Mouse (Mus musculus): ENCODE measurements at regions not wholly inside any gene's neighbourhood (a gene's known extent, or its start where the extent isn't known, plus 50 kb on each side); places are given as distances from the start of the nearest gene placed in this dataset.
"Not testable (repeated sequence)": the region's sequence is repeated elsewhere in the genome, so short reads cannot be mapped to it uniquely, and the experiment has no call there.

DNA sequence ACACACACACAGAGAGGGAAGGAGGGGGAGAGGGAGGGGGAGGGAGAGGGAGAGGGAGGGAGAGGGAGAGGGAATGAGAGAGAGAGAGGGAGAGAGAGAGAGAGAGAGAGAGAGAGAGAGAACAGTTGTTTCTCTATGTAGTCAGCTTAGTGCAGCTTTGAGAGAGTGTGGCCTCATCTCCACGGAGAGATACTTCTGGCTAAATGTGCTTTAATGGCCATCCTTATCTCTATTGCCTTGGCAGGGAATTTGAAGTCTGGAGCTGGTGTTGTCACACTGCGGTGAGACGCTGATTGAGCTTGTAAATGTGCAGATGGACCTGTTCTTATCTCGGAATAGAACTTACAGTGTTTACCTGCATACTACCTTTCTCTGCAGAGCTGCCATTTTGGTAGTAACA lies 160.9 kb upstream of the Arglu1 start:
- DNase-seq (ENCODE audit: low spot score in 2 of 2): no peak

DNA sequence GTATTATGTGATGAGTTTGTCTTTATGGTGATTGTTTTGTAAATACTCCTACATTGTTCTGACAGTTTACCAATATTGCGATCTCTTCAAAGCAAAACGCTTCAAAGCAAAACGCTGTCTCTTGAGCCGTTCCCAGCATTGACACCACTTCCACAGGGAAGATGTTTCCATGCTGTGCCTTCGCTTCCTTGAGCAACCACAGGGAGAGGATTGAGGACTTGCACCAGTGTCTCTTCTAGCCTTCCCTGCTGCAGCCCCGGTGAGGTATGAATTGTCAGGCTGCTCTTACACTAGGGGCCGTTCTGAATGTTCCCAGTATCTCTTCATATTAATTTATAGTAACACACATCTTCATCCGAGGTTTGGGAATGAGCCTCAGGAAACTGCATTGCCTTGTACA lies 160.4 kb upstream of the Arglu1 start:
- DNase-seq (ENCODE audit: low spot score in 2 of 2): no peak

DNA sequence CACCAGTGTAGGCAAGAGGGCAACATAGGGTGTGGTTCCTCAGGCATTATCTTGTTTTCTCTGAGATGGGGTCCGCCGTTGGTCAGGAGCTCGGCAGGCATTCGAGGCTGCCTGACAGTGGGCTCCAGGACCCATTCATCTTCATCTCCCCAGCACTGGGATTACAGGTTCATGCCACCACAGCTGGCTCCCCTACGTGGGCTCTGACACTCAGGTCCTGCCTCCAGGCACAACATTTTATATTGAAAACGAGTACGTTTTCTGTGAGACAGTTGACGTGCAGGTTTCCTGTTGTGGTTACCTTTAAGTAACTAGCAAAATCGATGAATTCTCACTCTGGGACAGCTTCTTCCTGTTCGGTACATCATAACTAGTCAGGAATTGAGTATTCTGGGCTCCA lies 157.3 kb upstream of the Arglu1 start:
- no peak for DNase-seq (ENCODE audit: low spot score in 2 of 2)

DNA sequence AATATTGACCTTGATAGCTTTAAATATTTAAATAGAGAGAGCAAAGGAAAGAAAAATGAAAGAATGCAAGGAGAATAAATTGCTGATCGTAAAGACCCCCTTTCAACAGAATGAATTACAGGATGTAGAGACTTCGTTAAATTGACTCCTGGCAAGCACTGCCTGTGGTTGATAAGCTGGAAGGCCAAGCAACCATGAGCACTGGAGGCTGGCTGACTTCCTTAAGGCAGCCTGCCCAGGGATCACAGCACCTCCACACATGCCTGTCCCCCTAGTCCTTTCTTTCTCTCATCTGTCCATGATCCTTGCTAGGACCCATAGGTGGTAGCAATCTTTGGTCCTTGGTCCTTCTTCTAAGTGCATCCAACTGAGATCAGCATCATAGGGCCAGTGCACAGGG lies 152.0 kb upstream of the Arglu1 start:
- DNase-seq (ENCODE audit: low spot score in 2 of 2): no peak

DNA sequence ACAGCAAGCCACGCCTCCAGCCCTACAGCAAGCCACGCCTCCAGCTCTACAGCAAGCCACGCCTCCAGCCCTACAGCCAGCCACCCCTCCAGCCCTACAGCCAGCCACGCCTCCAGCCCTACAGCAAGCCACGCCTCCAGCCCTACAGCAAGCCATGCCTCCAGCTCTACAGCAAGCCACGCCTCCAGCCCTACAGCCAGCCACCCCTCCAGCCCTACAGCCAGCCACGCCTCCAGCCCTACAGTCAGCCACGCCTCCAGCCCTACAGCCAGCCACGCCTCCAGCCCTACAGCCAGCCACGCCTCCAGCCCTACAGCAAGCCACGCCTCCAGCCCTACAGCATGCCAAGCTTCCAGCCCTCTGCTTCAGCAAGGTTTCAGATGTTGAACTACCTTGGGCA lies 145.8 kb upstream of the Arglu1 start:
- not testable (repeated sequence) for DNase-seq (ENCODE audit: low spot score in 2 of 2)

DNA sequence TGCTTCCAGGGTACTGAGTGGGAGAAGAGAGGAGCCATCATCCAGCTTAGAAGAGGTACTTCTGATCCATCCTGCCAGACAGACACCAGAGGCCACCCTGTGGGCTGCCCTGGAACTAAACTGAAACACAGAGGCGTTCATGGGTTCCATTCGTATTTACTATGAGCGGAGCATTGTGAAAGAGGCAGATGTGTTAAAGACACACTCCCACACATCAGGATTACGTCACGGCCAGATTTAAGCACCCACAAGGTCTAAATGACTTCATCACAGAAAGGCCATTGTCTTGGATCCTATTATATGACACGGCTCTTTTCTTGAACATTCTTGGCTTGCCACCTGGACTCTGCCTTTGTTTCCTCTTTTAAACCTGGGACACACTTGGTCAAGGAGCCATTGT lies 141.0 kb upstream of the Arglu1 start:
- no peak for DNase-seq (ENCODE audit: low spot score in 2 of 2)

DNA sequence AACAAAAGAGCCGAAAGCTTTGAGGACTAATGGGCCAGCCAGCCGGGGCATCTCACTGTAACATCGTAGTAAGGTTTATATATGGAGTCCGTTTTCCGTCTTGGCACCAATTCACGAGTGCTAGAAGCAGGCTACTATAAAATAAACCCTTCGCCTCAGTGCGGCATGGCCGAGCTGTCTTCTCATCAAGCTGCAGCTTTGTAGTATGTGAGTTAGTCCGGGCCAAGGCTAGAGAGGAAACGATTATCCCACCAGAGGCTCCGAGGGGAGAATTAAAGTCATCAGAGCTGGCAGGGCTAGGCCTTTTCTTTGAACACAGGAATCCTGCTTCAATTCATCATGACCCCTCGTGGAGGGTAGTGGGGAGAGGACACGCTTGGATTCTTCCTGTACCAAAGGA lies 138.9 kb upstream of the Arglu1 start:
- DNase-seq (ENCODE audit: low spot score in 2 of 2): no peak

DNA sequence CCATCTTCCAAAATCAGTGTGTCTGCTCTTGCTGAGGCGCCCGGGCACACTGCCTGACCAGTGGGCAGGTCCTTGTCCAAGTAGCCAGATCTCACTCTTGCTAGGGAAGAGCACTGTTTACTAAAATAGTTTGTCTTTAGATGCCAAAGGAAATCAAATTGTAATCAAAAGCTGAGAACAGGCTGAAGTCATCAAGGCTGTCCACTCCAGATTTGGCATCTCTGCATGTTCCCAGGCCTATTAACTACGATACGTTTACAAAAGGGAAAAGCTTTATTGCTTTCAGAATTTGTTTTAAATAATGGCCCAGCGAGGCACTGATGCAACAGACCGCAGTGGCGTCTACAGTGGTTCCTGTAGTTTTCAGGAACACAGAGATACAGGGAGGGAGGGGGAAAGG lies 137.2 kb upstream of the Arglu1 start:
- DNase-seq (ENCODE audit: low spot score in 2 of 2): no peak

DNA sequence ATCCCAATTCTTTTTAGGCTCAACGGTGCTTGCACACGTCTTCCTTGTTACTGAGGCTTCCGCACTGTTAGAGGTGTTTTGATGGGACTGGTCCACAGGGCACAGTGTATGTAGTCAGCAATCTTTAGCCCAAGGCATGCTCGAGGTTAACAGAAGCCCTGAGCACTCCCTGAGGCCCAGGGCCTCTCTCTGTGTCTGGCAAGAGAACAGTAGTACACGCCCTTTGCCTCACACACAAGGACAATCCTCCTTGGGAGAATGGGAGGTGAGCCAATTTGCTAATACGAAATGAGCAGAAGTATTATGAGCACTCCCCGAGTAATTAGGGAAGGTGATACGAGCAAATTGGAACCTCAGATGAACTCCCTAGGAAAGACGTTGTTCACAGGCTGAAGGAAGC lies 136.5 kb upstream of the Arglu1 start:
- DNase-seq (ENCODE audit: low spot score in 2 of 2): no peak

DNA sequence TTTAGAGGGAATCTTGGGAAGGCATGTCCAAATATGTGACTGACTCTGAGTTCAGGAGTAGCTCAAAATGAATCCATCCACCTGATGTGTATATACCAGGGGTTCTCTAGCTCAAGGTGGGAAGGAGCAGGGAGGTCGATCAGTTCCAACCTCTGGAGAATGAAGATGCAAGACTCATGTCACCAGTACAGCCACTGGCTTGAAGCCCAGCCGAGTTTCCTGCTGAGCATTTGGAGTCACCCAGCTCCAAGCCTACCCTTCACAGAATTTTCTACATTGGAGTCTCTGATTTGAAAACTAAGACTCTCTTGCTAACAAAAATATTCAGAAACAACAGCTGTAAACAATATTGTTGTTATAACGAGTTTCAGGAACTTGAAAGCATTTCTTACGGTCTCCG lies 134.6 kb upstream of the Arglu1 start:
- DNase-seq (ENCODE audit: low spot score in 2 of 2): no peak

DNA sequence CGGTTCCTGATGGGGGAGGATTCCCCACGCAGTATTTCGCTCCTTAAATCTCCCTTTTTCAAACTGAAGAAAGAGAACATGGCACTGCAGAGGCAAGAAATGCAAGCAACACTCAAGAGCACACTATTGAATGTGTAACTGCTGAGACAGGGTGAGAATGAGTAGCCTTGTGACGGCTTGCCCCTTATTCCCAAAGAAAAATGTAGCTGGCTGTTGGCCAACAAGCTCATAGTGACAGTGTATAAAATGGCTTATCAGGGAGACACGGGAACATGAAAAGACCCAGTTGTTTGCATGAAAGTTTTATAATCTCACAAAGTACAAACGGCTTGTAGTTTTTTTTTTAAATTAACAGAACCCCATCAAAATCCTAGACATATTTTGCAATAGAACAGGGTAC lies 130.8 kb upstream of the Arglu1 start:
- no peak for DNase-seq (ENCODE audit: low spot score in 2 of 2)

DNA sequence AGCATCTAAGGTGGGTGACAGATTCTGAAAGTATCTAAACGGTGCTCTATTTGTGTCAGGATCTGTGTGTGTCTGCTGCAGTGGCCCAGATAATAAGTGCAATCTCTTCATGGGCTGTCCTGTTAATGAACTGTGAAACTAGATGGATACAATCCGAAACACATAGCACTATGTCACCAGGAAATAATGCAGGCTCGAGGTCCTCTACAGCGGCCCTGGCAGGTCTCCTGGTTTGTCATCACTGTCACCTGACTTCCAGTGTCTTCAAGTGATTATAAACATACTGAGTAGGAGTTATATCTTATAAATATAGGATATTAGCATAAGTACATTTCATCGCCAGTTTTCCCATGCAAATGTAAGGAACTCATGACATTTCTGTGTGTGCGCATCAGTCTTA lies 130.3 kb upstream of the Arglu1 start:
- DNase-seq (ENCODE audit: low spot score in 2 of 2): no peak

DNA sequence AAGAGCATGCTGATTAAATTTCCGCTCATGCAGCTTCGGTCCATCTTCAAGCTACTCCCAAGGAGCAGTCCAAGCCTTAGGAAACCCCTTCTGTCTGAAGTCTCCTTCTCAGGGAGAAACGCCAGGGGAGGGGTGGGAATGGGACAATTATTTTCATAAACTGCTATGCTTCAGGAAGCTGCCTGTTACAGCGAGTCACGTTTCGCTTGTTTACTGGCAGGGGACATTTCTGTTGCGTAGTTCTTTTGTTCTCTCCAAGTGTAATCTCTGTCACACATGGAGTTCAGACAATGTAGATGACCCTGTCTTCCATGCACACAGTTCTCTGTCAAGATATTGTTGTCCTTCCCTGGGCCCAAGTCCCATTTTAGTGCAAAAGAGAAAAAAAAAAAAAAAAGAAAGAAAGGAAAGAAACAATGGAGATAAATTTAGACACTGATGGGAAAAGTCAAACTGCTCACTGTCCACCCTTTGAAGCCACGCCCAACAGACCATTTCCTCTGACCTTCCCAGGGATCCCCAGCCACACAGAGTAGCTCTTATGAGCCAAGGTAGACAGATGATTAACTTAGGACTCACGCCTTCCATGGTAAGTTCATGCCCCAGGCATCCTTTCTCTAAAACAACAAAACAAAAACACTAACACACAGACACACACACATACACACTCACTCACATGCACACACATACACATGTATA lies 129.1 kb upstream of the Arglu1 start:
- no peak for DNase-seq (ENCODE audit: low spot score in 2 of 2)

DNA sequence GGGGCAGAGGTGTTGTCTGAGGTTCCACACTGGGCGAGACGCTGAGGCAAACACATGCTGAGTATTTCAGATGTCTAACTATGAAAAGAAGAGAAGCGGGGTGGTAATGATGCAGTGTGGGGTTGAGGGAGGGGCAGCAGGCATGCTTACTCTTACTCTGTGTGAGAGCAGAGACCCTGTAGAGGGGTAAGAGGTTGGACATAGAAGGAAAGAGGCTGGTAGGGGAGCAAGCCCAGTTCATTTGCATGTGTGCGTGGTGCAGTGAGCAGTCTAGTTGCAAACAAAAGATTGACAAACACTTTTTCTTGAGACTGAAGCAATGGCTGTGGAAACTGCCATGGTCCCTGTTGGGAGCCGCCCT lies 122.5 kb upstream of the Arglu1 start:
- DNase-seq (ENCODE audit: low spot score in 2 of 2): no peak

DNA sequence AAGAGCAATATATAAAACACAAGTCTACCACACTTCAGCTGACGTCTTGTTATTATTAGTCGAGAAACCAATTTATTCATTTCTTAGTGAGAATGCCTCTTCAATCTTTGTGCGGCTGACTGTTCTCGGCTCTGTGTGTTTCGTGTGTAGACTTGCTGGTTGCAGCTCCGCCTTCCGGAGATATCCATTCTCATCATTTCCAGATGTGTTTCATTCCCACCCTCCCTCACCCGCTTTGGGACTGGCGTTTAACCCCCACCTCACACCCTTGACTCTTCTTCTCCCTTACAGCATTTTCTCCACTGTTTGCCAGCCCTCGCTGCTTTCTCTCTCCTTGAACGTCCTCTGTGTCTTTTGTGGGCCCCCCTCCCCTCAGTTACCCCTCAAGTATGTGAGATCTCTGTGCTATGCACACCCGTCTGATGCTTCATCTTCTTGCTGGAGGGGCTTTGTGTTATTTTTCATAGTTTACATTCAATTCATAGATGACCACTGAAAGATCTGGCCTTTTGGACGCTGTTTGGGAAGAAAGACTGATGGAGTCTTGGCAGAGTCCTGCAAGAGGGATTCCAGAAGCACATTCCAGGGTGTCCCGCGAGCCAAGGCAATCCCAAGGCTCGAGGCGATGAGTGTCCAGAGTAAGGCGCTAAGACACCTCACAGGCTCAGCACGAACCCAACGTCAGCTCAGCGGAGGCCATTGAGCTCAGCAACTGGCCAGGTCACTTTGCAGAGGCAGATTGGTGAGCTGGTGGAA lies 121.9 kb upstream of the Arglu1 start:
- no peak for DNase-seq (ENCODE audit: low spot score in 2 of 2)

DNA sequence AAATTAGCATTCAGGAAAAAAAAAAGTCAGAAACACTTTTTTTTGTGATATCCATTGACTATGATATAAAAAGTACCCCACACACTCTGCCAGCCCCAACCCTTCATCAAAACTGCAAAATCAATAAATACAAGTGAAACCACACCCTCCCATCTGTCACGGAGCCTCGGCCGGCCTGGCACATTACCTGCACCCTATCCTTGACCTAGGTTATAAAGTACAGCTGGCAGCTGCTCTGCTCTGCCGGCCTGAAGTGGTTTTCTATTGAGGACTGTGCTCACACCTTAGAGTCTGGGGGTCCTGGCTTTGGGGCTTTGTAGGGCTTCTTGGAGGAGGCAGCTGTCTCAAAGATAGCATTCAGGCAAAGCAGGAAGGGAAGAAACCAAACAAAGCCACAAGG lies 120.6 kb upstream of the Arglu1 start:
- DNase-seq (ENCODE audit: low spot score in 2 of 2): no peak

DNA sequence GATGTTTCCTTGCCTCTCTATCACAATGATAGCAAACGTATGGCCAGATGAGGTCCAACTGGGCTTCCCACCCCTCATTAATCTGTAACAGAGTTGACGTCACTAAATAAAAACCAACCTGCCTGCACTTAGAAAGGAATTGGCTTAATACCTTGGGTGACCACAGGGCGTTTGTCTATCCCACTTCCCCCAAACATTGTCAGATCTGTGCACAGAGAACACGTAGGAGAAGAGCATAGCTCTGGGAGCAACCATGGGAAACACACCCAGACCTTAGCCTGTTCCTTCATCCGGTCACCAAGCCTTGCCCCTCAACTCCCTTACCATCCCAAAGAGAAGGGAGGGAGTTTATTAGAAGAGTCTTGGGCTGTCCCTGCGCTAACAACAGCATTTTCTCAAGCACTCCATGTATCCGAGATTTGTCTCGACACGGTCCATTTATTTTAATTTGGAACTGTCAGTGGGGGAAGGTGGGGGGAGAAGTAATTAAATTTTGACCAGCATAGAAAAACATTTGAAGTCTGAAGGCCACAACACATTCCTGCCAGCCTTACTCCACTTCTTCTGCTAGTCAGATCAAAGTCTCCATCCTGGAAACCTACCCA lies 119.6 kb upstream of the Arglu1 start:
- DNase-seq (ENCODE audit: low spot score in 2 of 2): no peak

DNA sequence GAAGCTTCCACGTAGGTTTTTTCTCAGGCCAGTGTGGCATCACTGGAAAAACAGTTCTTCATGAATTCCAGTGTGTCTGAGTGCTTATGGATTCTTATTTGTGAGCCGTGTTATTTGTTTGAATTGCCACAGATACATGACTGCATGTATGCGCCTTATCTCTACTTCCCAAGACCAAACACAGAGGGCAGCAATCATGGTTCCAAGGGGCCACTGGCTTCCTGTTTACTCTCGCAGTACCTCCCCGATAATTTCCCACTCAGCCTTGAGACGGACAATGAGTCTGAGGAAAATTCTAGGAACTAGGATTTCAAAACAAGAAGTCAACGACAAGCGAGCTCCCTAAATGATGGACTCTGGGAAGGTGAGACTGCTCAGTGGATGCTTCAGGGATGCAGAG lies 119.0 kb upstream of the Arglu1 start:
- no peak for DNase-seq (ENCODE audit: low spot score in 2 of 2)

DNA sequence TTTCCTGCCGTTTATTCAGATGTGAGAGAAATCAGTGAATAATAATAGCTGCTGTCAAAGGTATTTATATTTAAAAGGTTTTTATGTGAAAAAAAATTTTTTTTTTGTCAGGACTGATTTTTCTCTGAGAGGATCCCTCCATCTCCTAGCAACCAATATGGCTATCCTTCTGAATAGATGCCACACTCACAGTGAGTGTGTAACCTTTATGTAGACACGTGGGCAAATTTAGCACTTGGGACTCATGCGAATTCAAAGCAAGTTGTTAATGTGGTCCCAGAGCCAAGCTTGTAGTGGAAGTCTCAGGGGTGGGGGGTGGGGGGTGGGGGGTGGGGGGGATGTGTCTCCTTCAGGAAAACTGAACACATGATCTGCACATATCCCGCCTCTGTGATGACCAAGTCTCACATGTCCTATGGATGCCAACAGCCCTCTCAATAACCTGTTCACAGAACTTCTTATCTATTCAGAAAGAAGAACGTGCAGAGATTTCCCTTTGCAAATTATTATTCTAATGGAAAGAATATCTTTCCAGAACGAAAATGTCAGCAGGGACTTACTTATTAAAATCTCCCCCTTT lies 112.5 kb upstream of the Arglu1 start:
- DNase-seq (ENCODE audit: low spot score in 2 of 2): no peak

DNA sequence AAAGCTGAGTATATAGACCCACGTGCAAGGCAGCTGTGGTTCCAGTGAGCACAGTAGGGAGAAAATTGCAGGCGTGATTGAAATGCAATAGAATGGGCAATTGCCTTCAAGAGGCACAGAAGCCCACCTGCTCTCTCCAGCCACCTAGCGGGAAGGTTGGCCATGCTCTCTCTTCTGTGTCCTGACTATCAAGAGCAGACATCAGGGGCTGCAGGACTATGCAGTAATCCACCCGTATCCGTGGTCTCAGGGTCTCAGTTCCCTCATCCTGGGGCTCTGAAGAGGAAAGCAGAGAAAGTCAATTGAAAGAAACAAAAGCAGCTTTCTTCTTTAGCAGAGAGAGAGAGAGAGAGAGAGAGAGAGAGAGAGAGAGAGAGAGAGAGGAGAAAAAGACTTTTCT lies 112.0 kb upstream of the Arglu1 start:
- no peak for DNase-seq (ENCODE audit: low spot score in 2 of 2)

DNA sequence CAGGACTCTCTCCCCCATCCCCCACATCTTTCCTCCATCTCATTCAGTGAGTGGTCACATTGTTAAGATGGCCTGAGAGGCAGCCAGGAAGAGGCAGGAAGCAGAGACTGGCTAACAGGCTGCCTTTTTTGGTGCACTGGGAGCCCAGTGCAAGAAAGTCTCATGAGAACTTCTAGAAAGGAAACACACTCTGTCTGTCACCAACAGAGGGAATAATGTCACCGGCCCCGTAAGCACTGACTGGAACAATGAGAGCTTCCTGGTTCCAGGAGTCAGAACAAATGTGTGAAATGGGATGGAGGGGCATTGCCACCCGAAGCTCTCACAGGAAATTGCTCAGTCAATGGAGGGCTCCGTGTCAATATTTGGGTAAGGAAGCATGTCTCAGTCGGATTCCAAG lies 111.3 kb upstream of the Arglu1 start:
- DNase-seq (ENCODE audit: low spot score in 2 of 2): no peak

DNA sequence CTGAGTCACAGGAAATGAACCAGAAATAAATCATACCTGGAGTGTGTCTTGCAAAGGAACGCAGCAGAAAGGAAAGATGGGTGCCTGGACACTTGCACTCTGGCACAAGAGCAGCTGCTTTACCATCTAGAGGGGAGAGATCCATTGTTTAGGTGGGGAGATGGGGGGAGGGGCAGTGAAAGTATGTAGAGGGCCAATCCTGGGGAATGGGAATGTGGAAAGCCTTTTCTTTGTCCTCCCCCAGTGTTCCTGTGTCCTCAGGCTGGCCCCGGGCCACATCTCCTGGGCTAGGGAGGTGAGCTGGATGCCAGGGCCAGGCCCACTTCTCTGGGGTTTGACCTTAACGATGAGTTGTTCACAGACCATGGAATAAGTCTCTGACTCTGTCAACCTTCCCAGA lies 107.2 kb upstream of the Arglu1 start:
- no peak for DNase-seq (ENCODE audit: low spot score in 2 of 2)

DNA sequence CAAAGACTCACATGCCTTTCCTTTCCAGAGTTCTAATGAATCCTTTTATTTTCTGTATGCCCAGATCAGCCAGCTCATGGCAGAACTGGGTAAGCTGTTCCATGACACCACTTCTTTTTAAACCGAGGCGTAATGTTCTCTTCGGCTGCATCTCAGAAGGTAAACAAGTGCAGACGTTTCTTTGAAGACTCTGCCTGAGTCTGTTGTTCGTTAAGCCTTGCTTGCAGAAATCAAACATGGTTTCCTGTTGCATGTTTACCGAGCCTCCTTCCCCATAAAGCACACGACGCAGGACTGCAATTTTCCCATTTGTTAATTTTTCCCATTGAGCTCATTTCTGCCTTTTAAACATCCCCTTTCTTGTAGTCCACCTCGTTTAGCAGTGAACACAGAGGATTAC lies 106.6 kb upstream of the Arglu1 start:
- peak in 1 of 2 experiments; percentile 13 for DNase-seq (ENCODE audit: low spot score in 2 of 2)

All from layer of hippocampus, adult 18-20 months (tissue).